Mouse (Mus musculus) spleen, postnatal 0 days (tissue): ENCODE data around the gene Slc39a3. TPM values are rescaled to one million over a fixed set of nuclear protein-coding genes. Genes with fewer than 3 reads are reported as not detected.

ENCODE experiments used
- polyA plus RNA-seq: library from polyadenylated mRNA; unstranded; fragments of >200 nt; fragmentation: Nextera tagmentation; extraction: Ambion mirVana; gene quantifications from 2 replicates; pipeline ENCODE4 v1.2.1, GENCODE M21; 2015

Gene Slc39a3
- polyA plus RNA-seq: 5.5 and 7.1 TPM in 2 replicates

GRCm38 (mm10) chr10:81036988-81037580 is at the start of gene Slc39a3:
Gene Slc39a3, minus strand, starts transcription at chr10:81037426.

GRCm38 (mm10) chr10:81069836-81070235 is 32.6 kb upstream of the Slc39a3 start, which contains the start of gene Thop1:
Gene Thop1, plus strand, starts transcription at chr10:81070035.

GRCm38 (mm10) chr10:81059603-81060543 is 22.6 kb upstream of the Slc39a3 start, which contains the start of gene Sgta:
Gene Sgta, minus strand, starts transcription at chr10:81060181.

GRCm38 (mm10) chr10:81025639-81026275 is 11.5 kb downstream of the Slc39a3 start, which contains the start of gene Diras1:
Gene Diras1, minus strand, starts transcription at chr10:81025662.

GRCm38 (mm10) chr10:81014393-81015384 is 22.5 kb downstream of the Slc39a3 start, which contains the start of gene Gng7:
Gene Gng7, minus strand, starts transcription at chr10:81014945.

Other genes starting within 250 kb of the Slc39a3 start
- gene Sf3a2, start 239.2 kb downstream of the Slc39a3 start, polyA plus RNA-seq: 43.1 and 44.2 TPM in 2 replicates
- 91.0 and 101 TPM in 2 replicates for gene Plekhj1, start 238.8 kb downstream of the Slc39a3 start, polyA plus RNA-seq
- 0.07 TPM in 1 of 2 replicates, not detected in the other for gene Amh, start 232.2 kb downstream of the Slc39a3 start, polyA plus RNA-seq
- gene Jsrp1, start 223.9 kb downstream of the Slc39a3 start, polyA plus RNA-seq: 0.13 and 0.29 TPM in 2 replicates
- 1,694 and 1,746 TPM in 2 replicates for gene Oaz1, start 210.8 kb downstream of the Slc39a3 start, polyA plus RNA-seq
- gene Lingo3, start 193.4 kb downstream of the Slc39a3 start, polyA plus RNA-seq: 0.24 TPM in 1 of 2 replicates, not detected in the other
- gene Lsm7, start 182.2 kb downstream of the Slc39a3 start, polyA plus RNA-seq: 245 and 270 TPM in 2 replicates
- 70.4 and 75.6 TPM in 2 replicates for gene Sppl2b, start 182.2 kb downstream of the Slc39a3 start, polyA plus RNA-seq
- gene Tmprss9, start 165.6 kb downstream of the Slc39a3 start, polyA plus RNA-seq: 0.08 TPM in 1 of 2 replicates, not detected in the other
- 233 and 235 TPM in 2 replicates for gene Timm13, start 136.5 kb downstream of the Slc39a3 start, polyA plus RNA-seq
- 10.5 and 12.7 TPM in 2 replicates for gene Lmnb2, start 119.2 kb downstream of the Slc39a3 start, polyA plus RNA-seq
- gene Gadd45b, start 107.4 kb downstream of the Slc39a3 start, polyA plus RNA-seq: 10.3 and 11.5 TPM in 2 replicates
- gene Gng7, start 22.5 kb downstream of the Slc39a3 start, polyA plus RNA-seq: 0.67 and 0.95 TPM in 2 replicates
- gene Diras1, start 11.8 kb downstream of the Slc39a3 start, polyA plus RNA-seq: not detected in 2 replicates
- gene Sgta, start 22.8 kb upstream of the Slc39a3 start, polyA plus RNA-seq: 54.6 and 63.6 TPM in 2 replicates
- 19.3 and 20.4 TPM in 2 replicates for gene Thop1, start 32.6 kb upstream of the Slc39a3 start, polyA plus RNA-seq
- gene Creb3l3, start 61.4 kb upstream of the Slc39a3 start, polyA plus RNA-seq: 0.30 and 0.38 TPM in 2 replicates
- gene Map2k2, start 68.5 kb upstream of the Slc39a3 start, polyA plus RNA-seq: 93.5 and 93.8 TPM in 2 replicates
- gene Zbtb7a, start 97.8 kb upstream of the Slc39a3 start, polyA plus RNA-seq: 59.5 and 59.9 TPM in 2 replicates
- gene Pias4, start 130.5 kb upstream of the Slc39a3 start, polyA plus RNA-seq: 25.3 and 25.7 TPM in 2 replicates
- 454 and 484 TPM in 2 replicates for gene Eef2, start 139.2 kb upstream of the Slc39a3 start, polyA plus RNA-seq
- 22.4 and 23.8 TPM in 2 replicates for gene Dapk3, start 145.6 kb upstream of the Slc39a3 start, polyA plus RNA-seq
- not detected in 2 replicates for gene 4930442H23Rik, start 146.4 kb upstream of the Slc39a3 start, polyA plus RNA-seq
- not detected in 2 replicates for gene Nmrk2, start 164.6 kb upstream of the Slc39a3 start, polyA plus RNA-seq
- gene Atcay, start 193.4 kb upstream of the Slc39a3 start, polyA plus RNA-seq: not detected in 2 replicates
- gene Zfr2, start 195.7 kb upstream of the Slc39a3 start, polyA plus RNA-seq: 0.65 and 0.82 TPM in 2 replicates
- 4.1 and 6.0 TPM in 2 replicates for gene Matk, start 215.5 kb upstream of the Slc39a3 start, polyA plus RNA-seq
- gene Mrpl54, start 229.5 kb upstream of the Slc39a3 start, polyA plus RNA-seq: 126 and 131 TPM in 2 replicates
- gene Apba3, start 229.5 kb upstream of the Slc39a3 start, polyA plus RNA-seq: 17.8 and 19.1 TPM in 2 replicates